In the genomic region with DNA sequence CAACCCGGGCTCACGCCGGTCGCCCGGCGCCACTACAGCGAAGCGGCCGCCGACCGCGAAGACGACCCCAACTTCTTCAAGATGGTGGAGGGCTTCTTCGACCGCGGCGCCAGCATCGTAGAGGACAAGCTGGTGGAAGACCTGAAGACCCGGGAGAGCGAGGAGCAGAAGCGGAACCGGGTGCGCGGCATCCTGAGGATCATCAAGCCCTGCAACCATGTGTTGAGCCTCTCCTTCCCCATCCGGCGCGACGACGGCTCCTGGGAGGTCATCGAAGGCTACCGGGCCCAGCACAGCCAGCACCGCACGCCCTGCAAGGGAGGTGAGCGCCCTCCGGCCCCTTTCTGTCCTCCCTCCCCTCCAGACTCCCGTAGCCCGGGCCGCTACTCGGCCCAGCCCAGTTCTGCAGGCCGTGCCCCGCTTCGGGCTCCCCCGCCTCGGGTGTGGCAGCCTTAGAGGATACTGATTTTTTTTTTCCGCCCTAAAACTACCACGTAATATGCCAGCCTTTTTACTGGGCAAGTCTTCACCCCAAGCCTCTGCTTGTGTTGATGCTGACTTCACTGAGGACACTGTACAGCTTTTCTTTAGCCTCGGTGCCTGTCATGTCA, we compare ENCODE assay signal across 8 mouse cellular contexts. TPM values are rescaled to one million over a fixed set of nuclear protein-coding genes. Genes with fewer than 3 reads are reported as not detected.
A peak's percentile ranks its signal among the peaks of the same experiment; 100 is the strongest.
DNase-seq lines count a peak whose midpoint lies in the region; ATAC-seq lines count a peak whose summit lies in the region.

No protein-coding gene starts in this region.

- no peaks in the 10 kb centered on the region for H3K36me3 ChIP-seq in embryonic facial prominence, embryonic 11.5 days (replicated peaks; ENCODE audit: control insufficient read depth, insufficient read depth, low read depth, low read length)
- H3K36me3 ChIP-seq in liver, embryonic 12.5 days = peaks cover 2% of the 10 kb centered on the region; the same call in 1 of the 2 replicates

- H3K9me3 ChIP-seq in embryonic facial prominence, embryonic 11.5 days (replicated peaks; ENCODE audit: control insufficient read depth, low read length) = no peaks in the 10 kb centered on the region
- H3K9me3 ChIP-seq in liver, embryonic 12.5 days (replicated peaks) = no peaks in the 10 kb centered on the region

- H3K4me3 ChIP-seq in embryonic facial prominence, embryonic 11.5 days (ENCODE audit: low read depth, low read length) = peak overlapping the region; percentile 90
- peak overlapping the region; percentile 91 for H3K4me3 ChIP-seq in liver, embryonic 12.5 days

- peak; percentile 72 for DNase-seq in 3134 (ENCODE audit: extremely low read depth, insufficient read length, low spot score)
- DNase-seq in adrenal gland, adult (ENCODE audit: inconsistent age in 2 of 2, low spot score in 1 of 2) = peak; percentile 75 to 90
- DNase-seq in embryonic facial prominence, embryonic 11.5 days (ENCODE audit: low spot score) = peak; percentile 43
- DNase-seq in heart, adult 18-20 months = peak; percentile 67 to 73
- peak; percentile 54 for DNase-seq in kidney, adult 11 months
- peak; percentile 47 to 83 for DNase-seq in spleen, postnatal 4 days (ENCODE audit: low spot score in 2 of 2)

- WGBS in embryonic facial prominence, embryonic 11.5 days = under 1% methylated on average over 47 of the region's 47 CpGs
- under 1% methylated on average over 47 of the region's 47 CpGs for WGBS in liver, embryonic 12.5 days (ENCODE audit: insufficient replicate concordance)

- no peaks in the 10 kb centered on the region for H3K27me3 ChIP-seq in embryonic facial prominence, embryonic 11.5 days (ENCODE audit: control insufficient read depth, insufficient read depth, low read length)
- no peaks in the 10 kb centered on the region for H3K27me3 ChIP-seq in liver, embryonic 12.5 days (replicated peaks)

- peak overlapping the region; percentile 95 for H3K27ac ChIP-seq in embryonic facial prominence, embryonic 11.5 days (replicated peaks; ENCODE audit: low read depth, low read length)
- peak overlapping the region; percentile 91 for H3K27ac ChIP-seq in liver, embryonic 12.5 days

- peak overlapping the region; percentile 96 for H3K9ac ChIP-seq in embryonic facial prominence, embryonic 11.5 days (replicated peaks; ENCODE audit: low read length)
- H3K9ac ChIP-seq in liver, embryonic 12.5 days = peak overlapping the region; percentile 91

- H3K4me1 ChIP-seq in embryonic facial prominence, embryonic 11.5 days (ENCODE audit: control insufficient read depth, insufficient read depth, low read length) = no peaks in the 10 kb centered on the region
- peaks cover 35% of the 10 kb centered on the region for H3K4me1 ChIP-seq in liver, embryonic 12.5 days

- peak; percentile 8 for ATAC-seq in embryonic facial prominence, embryonic 11.5 days (replicated peaks; ENCODE audit: insufficient number of reproducible peaks, low FRiP score, low TSS enrichment, low read depth)
- ATAC-seq in liver, embryonic 12.5 days = peak; percentile 3; the same call in 1 of the 2 replicates
- ATAC-seq in monocyte, adult 5-6 weeks (replicated peaks; ENCODE audit: insufficient number of reproducible peaks, low FRiP score, low TSS enrichment, poor library complexity, severe bottlenecking) = peak; percentile 51

- peak overlapping the region; percentile 76 for H3K4me2 ChIP-seq in embryonic facial prominence, embryonic 11.5 days (ENCODE audit: low read depth, low read length)
- peak overlapping the region; percentile 100 for H3K4me2 ChIP-seq in liver, embryonic 12.5 days

RNA-seq across cellular contexts. Expression of gene Glud1, which starts 0.6 kb away (rescaled TPM):
- 97.2 and 97.5 TPM in 2 replicates for polyA plus RNA-seq in embryonic facial prominence, embryonic 11.5 days (2014; fragmentation: Nextera tagmentation; extraction: Ambion mirVana)
- 100 to 1,000 TPM; 148 to 183 TPM for total RNA-seq in heart, adult 18-20 months (2021)
- 137 and 145 TPM in 2 replicates for polyA plus RNA-seq in liver, embryonic 12.5 days (2016; fragmentation: Nextera tagmentation; extraction: Ambion mirVana)
- total RNA-seq in monocyte, adult 5-6 weeks (2017) = 385 to 458 TPM (median 387 TPM) in 3 replicates

RNA-seq across cellular contexts. Expression of gene Shld2, which starts 0.8 kb away (rescaled TPM):
- polyA plus RNA-seq in embryonic facial prominence, embryonic 11.5 days (2014; fragmentation: Nextera tagmentation; extraction: Ambion mirVana) = 10.0 and 11.6 TPM in 2 replicates
- total RNA-seq in heart, adult 18-20 months (2021) = 1 to 10 TPM; 6.0 to 8.5 TPM
- 8.2 and 9.7 TPM in 2 replicates for polyA plus RNA-seq in liver, embryonic 12.5 days (2016; fragmentation: Nextera tagmentation; extraction: Ambion mirVana)
- total RNA-seq in monocyte, adult 5-6 weeks (2017) = 17.0 to 26.5 TPM (median 21.5 TPM) in 3 replicates

RNA-seq across cellular contexts. Expression of gene Fam25c, which starts 44.1 kb away (rescaled TPM):
- polyA plus RNA-seq in embryonic facial prominence, embryonic 11.5 days (2014; fragmentation: Nextera tagmentation; extraction: Ambion mirVana) = not detected in 2 replicates
- not detected for total RNA-seq in heart, adult 18-20 months (2021)
- polyA plus RNA-seq in liver, embryonic 12.5 days (2016; fragmentation: Nextera tagmentation; extraction: Ambion mirVana) = not detected in 2 replicates
- total RNA-seq in monocyte, adult 5-6 weeks (2017) = not detected in 3 replicates

Comparison
In these comparisons a context has a peak if more than half of its experiments do, and no peak if none do; other contexts are left out.
1. Peak in every context shown above with its lines: DNase-seq, ATAC-seq, H3K4me3 ChIP-seq and H3K27ac ChIP-seq.